Mouse (Mus musculus): ENCODE measurements around the gene Tap2.

GRCm38 (mm10) chr17:34218675-34219074, 15.3 kb downstream of the Tap2 start:
- TF ChIP-seq CTCF (IDR thresholded peaks at IDR 0.05; ENCODE audit: low read depth) (no peak), EP300 (IDR thresholded peaks at IDR 0.05; ENCODE audit: low read depth) (no peak)

Data from heart, postnatal 0 days (tissue).